Mouse (Mus musculus) monocyte, adult 2 months (primary cell): ENCODE data around the gene Sergef.
"Not testable (repeated sequence)": the region's sequence is repeated elsewhere in the genome, so short reads cannot be mapped to it uniquely, and the experiment has no call there.

Experiments used
- DNase-seq, 2 experiments: peaks; one replicate each; pipeline ENCODE4 v3.0.0; 2022; ENCODE audit warnings: low spot score in 2 of 2, low read depth in 1 of 2

Sergef gene

DNA sequence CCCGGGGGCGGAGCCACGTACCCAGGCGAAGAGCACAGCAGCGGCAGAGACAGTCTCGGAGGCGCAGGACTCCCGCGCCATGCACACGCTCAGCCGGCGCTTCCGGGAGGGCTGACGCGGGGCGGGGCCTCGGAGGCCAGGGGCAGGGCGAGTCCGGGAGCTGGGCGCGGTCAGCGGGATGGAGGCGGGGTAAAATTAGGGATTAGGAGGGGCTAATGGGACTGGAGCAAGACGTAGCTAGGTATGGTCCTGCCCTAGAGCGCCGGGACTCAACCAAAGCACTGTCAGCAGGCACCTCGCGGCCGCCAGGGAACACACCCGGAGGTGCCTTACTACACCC is at the start of gene Sergef:
Sergef (minus strand) TSS at position 116 of the 340 bp plus-strand sequence.
- peak; percentile 51 to 67 for DNase-seq

DNA sequence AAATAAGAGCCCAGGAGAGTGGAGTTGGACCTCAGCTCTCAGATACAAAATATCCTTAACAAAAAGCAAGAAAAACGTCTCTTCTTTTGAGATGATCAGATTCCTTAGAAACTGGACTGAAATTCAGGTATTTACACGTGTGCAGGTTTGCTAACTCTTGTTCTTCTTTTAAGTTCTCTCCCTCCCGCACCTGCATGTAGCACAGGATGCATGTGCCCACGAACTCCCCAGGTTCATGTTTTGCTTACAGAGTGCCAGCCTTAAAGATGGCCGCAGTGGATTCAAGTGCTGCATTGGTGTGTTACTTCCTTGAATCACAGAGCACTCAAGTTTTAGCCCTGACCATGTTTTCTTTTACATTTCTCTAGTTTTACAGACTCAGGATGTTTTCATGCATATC is 47.2 kb upstream of the Sergef start:
- DNase-seq: no peak

DNA sequence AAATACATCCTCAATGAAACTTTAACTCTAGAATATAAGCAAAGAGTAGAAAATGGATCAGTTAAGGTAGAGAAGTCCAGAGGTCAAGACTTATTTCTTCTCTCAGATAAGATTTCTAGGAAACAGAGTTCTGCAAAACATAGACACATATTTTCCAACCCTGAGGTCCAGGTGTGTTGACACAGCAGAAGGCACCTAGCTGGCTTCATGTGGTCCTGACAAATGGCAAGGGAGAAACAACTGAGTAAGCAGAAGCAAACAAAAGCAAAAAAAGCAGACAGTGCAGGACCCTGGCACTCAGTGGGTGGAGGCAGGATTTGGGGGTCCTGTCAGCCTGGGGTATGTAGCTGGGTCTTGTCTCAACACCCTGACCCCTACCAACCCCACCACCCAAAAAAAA is 41.1 kb upstream of the Sergef start:
- DNase-seq: no peak

DNA sequence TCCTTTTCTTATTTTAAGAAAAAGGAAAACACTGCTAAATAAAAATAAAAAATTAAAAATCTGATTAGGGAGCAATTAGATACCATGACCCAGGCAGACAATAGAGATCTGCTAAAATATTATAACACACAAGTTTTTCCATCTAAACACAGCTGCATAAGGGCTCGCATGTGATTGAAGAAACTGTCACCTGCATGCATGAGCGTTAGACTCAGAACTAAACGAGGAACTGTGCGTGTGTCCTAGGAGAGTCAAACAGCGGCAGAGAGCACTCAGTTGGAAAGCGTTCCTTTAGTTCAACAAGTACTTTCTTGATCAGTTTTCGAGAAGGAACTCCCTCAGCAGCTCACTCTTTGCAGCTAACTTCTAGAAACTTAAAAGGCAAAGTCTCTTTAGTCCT is 39.4 kb upstream of the Sergef start:
- DNase-seq: not testable (repeated sequence)

DNA sequence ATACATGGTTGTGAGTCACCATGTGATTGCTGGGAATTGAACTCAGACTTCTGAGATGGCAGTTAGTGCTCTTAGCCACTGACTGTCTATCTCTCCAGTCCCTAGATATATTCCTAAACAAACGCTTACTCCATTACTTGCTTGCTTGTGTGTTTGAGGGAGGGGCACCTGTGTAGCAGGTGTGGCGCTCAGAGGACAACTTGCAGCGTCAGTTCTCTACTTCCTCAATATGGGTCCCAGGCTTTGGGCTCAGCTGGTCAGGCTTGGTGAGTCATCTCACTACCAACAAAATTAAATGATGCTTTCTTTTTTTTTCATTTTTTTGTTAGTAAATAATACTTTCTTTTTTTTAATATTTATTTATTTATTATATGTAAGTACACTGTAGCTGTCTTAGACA is 38.8 kb upstream of the Sergef start:
- no peak for DNase-seq

DNA sequence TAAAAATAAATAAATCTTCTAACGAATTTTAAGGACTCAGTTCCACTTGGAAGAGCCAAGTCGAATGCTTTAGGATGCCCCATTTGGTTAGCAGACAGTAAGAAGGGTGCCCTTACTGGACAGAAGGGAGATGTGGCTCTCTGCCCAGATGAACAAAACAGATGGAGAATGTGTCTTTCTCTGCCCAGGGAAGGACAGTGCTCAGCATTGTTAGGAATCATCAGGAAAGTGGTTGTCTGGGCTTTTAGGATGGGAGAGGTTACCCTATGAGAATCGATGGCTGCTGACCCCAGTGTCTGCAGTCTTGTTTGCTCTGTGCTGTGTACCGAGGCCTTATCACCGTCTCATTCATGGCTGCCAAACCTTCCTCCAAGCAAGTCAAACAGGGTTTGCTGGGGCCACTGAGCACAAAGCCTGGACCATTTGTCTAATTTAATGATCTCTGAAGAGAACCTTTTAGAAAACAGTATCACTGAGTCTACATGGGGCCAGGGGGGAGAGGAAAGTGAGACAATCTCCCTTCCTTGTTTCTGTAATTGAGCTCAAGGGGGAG is 37.3 kb upstream of the Sergef start:
- DNase-seq: no peak

DNA sequence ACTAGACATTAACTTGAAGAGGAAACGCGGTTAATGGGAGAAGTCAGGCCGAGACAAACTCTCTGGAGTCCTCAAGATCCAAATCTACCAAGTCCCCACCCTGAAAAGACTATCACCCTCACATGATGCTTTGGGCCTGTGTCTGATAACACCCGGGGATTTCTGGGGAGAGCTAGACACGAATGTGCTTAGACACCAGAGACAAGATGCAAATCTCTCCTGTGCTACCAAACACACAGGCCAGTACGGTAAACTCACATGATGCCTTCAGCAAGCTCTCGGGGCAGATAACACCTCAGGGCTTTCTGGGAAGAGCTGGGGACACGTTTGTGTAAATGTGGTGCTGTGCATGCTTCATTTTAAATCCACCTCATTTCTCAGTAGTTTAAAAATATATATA is 36.3 kb upstream of the Sergef start:
- no peak for DNase-seq

DNA sequence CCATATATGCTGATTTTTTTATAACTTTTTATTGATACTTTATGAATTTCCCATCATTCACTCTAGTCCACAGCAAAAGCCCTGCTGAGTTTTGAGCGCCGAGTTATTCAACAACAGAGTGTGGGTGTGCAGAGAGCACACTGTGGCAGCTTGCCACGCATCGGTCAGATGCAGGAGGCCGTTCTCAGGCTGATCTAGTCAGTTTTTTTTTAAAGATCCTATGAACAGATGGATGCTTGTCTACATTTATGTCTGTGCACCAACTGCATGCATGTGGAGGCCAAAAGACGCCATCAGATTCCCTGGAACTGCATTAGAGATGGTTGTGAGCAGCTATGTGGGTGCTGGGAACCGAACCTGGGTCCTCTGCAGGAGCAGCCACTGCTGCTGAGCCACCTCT is 35.5 kb upstream of the Sergef start:
- no peak for DNase-seq

DNA sequence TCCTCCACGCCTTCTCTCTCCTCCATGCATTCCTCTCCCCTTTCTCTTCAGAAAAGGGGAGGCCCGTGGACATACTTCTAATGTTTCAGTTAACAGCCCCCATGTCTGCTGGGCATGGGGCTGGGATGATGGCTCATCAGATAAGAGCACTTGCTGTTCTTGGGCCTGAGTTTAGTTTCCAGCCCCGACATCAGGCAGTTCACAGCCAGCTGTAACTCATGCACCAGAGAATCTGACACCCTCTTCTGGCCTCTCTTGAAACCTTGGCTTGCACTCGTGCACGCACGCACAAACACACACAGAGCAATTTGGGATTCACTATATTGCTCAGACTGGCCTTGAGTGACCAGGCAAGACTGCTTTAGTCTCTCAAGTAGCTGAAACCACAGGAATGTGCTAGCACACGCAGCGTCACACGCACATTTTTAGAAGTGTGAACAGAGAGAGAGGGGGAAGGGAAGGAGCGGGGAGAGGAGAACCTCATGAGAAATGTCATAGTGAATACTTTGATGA is 32.6 kb upstream of the Sergef start, which contains the start of gene Tph1:
Tph1 (minus strand) TSS at position 378 of the 513 bp plus-strand sequence.
- DNase-seq: no peak

DNA sequence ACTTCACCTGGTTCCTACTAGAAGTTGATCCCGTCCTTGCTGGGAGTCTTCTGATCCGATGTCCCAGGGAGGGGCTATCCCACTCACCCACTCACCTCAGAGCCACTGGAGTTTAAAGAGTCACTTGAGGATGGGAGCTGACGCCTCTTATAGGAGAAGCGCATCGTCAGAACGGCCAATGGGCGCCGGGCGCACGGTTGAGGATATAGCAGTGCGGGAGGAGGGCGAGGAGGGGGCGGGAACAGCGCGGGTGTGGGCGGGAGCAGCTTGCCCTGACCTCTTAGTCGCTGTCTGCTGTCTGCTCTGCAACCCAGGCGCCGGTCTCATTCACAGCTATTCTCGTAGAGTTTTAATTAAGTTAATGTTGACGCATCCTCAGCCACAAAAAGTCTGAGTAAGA is 27.6 kb upstream of the Sergef start:
- no peak for DNase-seq

DNA sequence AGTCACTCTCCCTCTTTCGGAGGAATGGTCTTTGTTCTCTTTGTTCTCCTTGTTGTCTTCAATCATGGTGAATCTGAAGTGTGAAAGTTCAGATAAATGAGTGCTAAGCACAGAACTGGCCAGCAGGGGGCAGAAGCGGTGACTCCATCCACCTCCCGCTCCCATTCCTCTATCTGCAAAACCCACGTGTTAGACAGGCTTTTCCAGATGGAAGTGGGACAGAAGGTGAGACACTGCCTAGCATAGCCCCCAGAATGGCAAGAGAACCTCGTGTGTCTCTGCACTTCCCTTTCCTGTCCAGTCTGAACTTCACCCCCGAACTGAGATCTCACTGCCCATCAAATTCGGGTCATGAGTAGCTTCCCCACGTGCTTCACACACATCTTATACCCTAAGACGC is 25.6 kb upstream of the Sergef start:
- peak in 1 of 2 experiments; percentile 2 for DNase-seq

DNA sequence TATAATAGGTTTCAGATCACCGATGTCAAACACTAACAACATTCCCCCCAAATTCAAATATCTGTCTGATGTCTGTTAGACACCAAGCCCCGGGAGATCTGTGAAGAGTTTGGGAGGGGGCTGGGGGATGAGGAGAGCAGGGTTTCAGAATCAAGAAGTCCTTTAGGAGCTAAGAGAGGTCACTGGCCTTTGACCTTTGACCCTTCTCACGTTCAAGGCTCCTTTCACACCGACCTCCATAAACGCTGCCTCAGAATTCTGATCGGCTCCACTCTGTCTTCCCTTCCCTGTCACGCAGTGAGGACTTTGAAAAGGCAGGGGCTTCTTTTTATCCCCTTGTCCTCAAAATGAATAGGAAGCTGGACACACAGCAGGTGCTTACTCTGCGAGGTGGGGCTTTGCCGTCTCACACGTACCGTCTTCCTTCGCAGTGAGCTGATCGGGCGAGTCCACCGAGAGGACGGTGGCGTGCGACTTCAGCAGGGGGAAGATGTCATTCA is 22.0 kb upstream of the Sergef start:
- DNase-seq: no peak

DNA sequence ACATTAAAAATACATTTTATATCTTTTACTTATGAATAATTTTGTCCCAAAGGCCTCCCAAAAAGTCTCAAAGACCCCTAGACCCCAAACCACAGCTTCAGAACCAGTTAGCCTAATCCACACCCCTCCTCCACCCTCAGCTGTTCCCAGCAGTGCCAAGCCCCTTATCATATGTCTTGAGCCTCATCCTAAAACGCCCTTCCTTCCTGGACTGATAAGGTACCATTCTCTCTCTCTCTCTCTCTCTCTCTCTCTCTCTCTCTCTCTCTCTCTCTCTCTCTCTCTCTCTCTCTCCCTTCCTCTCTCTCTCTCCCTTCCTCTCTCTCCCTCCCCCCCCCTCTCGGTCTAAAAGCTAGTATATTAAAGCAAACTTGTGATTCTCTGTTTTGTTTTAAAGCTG is 12.7 kb upstream of the Sergef start:
- no peak for DNase-seq

DNA sequence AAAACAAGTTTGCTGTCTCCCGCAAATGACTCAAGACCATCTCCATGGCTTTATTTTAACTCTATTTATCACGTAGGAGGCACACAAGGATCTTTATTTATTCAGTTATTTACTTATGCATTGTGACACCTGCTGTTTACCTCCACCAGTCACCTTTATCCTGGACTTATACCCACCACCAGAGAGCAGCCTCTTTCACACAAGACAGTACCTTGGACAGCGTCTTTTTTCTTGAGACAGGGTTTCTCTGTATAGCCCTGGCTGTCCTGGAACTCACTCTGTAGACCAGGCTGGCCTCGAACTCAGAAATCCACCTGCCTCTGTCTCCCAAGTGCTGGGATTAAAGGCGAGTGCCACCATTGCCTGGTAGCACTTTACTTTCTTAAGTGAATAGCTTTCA is 10.6 kb upstream of the Sergef start:
- DNase-seq: not testable (repeated sequence)

DNA sequence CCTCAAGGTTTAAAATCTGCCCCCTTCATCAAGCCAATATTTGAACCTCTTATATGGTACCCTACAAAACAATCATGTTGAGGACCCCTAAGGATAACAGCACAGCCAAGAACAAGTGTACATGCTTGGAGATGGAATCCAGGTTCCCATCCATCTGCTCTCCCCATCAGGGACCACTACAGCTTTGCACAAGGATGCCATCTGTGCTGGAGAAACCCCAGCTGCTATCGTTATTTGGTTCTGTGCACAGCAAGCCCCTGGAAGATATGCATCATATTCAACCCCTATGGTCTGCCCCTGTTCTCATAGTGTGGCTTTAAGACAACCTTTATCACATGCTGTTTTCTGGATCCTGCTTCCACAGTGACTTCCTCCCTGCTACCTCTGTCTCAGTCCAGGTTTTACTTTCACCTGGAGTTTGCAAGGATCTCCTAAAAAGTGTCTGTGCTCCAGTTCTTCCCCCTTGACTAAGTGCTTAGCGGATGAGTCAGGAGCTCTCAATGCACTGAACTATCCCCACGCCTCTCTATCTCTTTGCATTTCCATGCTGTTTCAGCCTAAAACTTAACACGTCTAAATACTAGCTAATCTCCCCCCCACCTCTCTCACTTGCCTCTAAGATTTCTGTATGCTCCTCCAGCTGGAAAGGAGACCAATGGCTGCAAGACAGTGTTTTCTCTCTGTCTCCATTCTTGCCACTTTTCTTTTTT is 9.0 kb upstream of the Sergef start:
- no peak for DNase-seq

DNA sequence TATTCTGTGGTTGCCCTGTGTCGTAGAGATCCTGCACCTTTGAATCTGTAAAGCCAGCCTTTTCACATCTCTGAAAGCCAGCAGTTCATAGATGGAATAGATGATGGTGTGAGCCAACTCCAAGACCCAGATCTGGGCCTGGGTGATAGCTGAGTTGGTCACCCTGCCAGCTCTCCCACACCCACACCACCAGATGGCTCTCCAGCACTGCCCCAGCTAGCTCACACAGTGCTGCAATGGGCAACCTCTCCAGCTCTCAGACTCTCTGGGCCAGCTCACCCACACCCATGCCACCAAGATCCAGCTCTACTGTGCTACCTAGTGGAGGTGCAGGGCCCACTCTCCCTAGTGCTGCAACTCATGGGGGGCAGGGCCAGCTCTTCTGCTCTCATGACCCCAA is 3.6 kb upstream of the Sergef start:
- DNase-seq: no peak

DNA sequence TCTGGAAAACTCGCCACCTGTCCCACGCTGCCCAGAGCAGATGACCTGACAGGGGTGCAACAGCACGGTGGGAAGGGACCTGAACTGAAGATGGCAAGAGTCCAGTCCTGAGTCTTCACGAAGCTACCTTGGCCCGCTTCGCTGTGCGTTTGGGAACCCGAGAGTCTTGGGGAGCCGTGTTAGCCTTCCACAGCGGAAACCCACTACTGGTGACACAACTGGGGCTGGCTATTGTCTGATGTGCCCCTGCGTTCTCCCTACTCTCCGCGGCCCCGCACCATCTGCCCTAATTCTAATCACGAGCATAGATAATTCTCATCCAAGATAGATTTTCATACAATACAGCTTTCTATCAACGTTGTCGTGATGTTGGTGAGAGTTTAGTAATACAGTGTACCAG is 455 bp upstream of the Sergef start:
- no peak for DNase-seq

DNA sequence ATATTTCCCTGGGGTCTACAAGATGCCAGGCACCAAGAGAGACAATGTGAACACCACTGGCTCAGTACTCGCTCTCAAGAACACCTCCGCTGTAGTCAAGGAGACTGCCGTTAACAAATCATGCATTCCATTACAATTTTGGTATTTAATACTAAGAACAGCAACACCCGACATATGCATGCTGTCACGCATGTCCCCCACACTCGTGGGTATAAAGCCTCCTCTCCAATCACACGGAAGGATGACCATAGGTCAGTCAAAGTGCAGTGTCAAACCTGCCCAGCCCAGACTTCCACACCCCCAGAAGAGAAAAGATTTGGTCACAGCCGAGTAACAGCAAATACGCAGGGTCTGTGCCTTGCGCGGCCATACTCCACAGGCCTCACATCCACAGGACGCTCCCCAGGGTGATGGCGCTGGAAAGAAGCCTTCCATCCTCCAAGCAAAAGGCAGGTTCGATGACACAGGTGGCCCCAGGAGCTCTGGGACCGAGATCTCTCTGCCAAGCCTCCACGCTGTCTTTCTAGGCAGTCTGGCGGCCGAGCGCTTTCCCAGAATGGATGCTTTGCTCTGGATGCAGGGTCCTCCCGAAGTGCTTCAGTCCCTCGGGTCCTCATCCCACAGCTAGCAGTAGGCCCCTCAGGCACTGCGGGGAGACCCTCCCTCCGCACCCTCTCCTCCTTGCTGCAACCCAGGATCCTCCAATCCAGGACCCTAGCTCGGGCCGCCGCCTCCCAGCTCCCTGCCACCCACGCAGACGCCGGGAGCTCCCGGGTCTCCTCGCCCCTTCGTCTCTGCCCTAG is 517 bp downstream of the Sergef start:
- no peak for DNase-seq

DNA sequence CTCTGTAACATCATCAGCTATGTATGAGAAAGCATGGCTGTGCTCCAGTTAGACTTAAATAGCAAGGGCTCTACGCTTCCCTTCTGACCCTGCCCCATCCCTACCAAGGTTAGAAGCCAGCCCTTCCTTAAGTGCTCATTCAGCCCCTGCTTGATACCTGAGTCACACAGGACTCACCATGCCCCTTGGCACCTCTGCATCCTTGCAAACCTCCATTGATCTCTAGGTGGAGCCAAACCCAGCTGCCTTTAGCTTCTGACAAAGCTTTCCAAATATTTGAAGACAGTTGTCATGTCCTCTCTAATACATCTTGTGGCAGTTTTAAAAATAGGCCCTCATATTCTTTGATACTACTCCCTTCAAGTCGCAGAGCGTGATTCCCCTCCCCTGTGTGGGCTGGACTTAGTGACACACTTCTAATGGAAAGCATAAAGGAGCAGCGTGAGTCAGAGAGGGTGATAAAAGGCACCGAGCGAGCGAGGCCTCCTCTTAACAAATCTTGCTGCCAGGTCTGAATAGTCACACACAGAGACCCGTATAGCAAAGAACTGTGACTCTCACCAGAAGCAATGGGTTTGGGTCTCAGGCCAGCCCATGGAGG is 11.1 kb downstream of the Sergef start:
- no peak for DNase-seq

DNA sequence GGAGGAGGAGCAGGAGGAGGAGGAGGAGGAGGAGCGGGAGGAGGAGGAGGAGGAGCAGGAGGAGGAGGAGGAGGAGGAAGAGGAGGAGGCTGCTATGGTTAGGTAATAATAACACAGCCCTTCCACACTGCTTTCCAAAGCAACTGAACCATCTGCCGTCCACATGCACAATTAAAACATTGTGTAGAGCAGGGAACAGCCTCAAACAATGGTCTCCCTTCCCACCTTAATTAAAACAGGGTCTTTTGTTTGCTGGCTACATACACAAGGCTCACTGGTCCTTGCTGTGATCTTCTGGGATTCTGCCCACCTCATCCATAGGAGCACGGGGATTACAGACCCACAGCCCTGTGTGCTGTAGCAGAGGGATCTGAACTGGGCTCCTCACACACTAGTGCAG is 15.6 kb downstream of the Sergef start:
- DNase-seq: no peak

DNA sequence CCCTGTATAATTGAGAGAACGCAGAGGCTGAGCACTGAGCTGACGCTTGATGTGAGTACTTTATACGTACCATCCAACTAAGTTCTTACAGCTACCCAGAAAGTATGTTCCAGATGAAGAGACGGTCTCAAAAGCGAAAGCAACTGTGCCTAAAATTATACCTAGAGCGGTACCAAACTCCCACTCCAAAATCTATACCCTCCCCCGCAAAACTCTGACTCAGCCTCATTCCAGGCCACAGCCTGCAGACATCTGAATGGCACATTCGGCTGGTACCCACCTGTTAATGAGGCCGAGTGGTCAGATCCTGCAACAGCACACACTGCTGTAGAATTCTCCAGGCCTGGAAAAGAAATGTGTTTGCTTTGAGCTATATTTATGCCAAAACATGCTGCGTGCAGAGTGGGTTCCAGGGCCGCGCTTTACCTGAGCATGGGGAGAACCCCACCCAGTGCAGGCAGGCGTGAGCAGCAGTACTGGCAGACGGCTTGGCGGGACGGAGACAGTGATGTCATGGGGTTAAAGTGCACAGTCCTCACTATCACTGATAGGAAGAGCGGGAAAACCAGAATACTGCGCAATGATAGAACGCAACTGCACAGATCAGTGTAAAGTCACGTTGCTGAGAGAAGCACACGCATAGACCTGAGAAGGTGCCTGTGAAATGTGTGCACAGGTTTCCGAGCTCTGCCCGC is 21.0 kb downstream of the Sergef start:
- DNase-seq: no peak
